Mouse (Mus musculus) liver, embryonic 14.5 days (tissue): ENCODE data around the gene Col8a2.
A peak's percentile ranks its signal among the peaks of the same experiment; 100 is the strongest.

Source experiments
- CTCF ChIP-seq: IDR thresholded peaks from 2 replicates; pipeline ENCODE4 v1.5.1; 2016; ENCODE audit warnings: antibody characterized with exemption, low read depth, control low read depth
- EP300 ChIP-seq: IDR thresholded peaks from 2 replicates; pipeline ENCODE4 v1.6.1; 2016; ENCODE audit warnings: antibody characterized with exemption, low read depth

DNA sequence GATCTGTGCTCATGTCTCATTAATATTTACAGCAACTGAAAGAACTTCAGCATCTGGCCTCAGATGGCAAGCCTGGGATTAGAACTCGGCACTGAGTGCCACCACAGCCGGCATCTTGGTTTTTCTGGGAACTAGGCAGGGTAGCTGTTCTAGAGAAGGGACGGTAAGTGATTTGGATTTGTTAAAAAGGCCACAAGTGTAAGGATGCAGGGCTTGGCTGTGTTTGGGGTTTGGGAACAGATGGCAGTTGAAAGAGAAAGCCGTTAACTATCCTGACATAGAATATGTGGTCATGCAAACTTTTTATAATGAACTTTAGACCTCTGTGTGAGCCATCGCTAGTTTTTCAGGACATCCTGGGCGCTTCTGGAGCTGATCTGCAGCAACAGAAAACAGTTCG, 24.9 kb upstream of the Col8a2 start:
- TF ChIP-seq CTCF (no peak), EP300 (0 out of 2 replicates have a peak, but pooled peaks have one; percentile 11)
